Mouse (Mus musculus) testis, adult 2 months (tissue): ENCODE results near the gene Gm17545.

ENCODE experiments used
- CTCF ChIP-seq: fragments of 200-500 bp; IDR thresholded peaks from 2 replicates; pipeline ENCODE4 v1.5.1; 2012; ENCODE audit warnings: low read depth, mild to moderate bottlenecking, inconsistent platforms, low read length, moderate library complexity; ENCODE audit not compliant: control insufficient read depth, insufficient read depth, insufficient replicate concordance
- POLR2A ChIP-seq: fragments of 200-500 bp; IDR thresholded peaks from 2 replicates; pipeline ENCODE4 v1.6.1; 2012; ENCODE audit warnings: low read depth, mild to moderate bottlenecking, inconsistent platforms, low read length, moderate library complexity; ENCODE audit not compliant: control insufficient read depth

- TF ChIP-seq CTCF (no peak), POLR2A (no peak)
Measured at GRCm38 (mm10) chr9:22447213-22447612, 6.9 kb upstream of the Gm17545 start.
